Mouse (Mus musculus): ENCODE measurements at regions not wholly inside any gene's neighbourhood (a gene's known extent, or its start where the extent isn't known, plus 50 kb on each side); places are given as distances from the start of the nearest gene placed in this dataset.

DNA sequence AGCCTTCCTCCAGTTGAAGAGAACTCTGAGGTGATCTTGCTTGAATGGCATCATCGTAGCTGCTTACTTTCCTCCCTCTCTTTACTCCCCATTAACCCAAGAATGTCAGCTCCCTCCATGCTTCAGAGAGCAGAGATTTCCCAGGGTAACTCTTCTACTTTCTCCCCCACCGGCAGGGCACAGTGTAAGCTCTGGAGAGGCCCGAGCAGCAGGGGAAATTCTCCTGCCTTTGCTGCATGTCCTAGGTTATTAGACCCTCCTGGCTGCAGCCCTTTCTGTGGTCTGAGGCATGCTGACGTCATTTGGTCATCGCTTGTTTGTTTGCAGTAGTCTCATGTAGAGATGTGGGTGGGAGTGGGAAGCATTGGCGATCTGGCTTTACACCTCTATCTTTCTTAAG, 163.2 kb downstream of the Gm10295 start:
- Histone ChIP-seq H3K4me2 (ENCODE audit: low read depth, severe bottlenecking) (no peak overlapping the region), H3K36me3 (ENCODE audit: control insufficient read depth, insufficient read depth, low read length) (no peaks in the 10 kb centered on the region), H3K9me3 (ENCODE audit: control insufficient read depth, low read length) (no peaks in the 10 kb centered on the region), H3K9ac (ENCODE audit: low read length) (no peak overlapping the region), H3K4me3 (ENCODE audit: low read depth, low read length) (no peak overlapping the region), H3K27me3 (ENCODE audit: control insufficient read depth, insufficient read depth, low read length) (no peaks in the 10 kb centered on the region), H3K27ac (replicated peaks; ENCODE audit: low read depth, low read length) (no peak overlapping the region), H3K4me1 (ENCODE audit: control insufficient read depth, insufficient read depth, low read length) (0 out of 2 replicates have a peak, but pooled peaks cover 4% of the 10 kb centered on the region)
- ATAC-seq (ENCODE audit: insufficient number of reproducible peaks, low FRiP score, low TSS enrichment, low read depth) (no peak), DNase-seq (ENCODE audit: low spot score) (no peak)
- WGBS: 27% methylated on average over 6 of the region's 6 CpGs

DNA sequence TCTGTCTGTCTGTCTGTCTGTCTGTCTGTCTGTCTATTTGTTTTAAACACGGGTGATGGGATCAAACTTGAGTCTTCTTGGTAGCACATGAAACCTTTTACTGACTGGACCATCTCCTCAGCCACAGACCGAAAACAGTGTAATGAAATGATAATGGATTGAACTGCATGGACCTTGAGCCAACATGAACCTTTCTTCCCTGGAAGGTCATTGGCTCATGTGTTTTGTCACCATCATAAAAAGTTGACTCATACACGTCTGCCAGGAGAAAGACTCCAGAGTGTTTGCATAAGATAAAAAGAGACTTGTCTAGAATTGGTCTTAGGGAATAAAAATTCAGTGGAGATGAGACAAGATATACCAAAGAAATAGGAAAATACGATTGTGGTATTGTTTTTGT, 176.4 kb downstream of the Gm10295 start:
- no peaks in the 10 kb centered on the region for H3K27me3 ChIP-seq (ENCODE audit: control insufficient read depth, insufficient read depth, low read length)
- DNase-seq (ENCODE audit: low spot score) (no peak), ATAC-seq (ENCODE audit: insufficient number of reproducible peaks, low FRiP score, low TSS enrichment, low read depth) (no peak)
- H3K4me2 ChIP-seq (ENCODE audit: low read depth, severe bottlenecking): no peak overlapping the region
- no peak overlapping the region for H3K4me3 ChIP-seq (ENCODE audit: low read depth, low read length)
- H3K4me1 ChIP-seq (ENCODE audit: control insufficient read depth, insufficient read depth, low read length): no peaks in the 10 kb centered on the region
- WGBS: 89% methylated on average over 4 of the region's 4 CpGs
- H3K9me3 ChIP-seq (ENCODE audit: control insufficient read depth, low read length): no peaks in the 10 kb centered on the region
- no peaks in the 10 kb centered on the region for H3K36me3 ChIP-seq (ENCODE audit: control insufficient read depth, insufficient read depth, low read length)
- H3K27ac ChIP-seq (replicated peaks; ENCODE audit: low read depth, low read length): no peak overlapping the region
- no peak overlapping the region for H3K9ac ChIP-seq (ENCODE audit: low read length)

DNA sequence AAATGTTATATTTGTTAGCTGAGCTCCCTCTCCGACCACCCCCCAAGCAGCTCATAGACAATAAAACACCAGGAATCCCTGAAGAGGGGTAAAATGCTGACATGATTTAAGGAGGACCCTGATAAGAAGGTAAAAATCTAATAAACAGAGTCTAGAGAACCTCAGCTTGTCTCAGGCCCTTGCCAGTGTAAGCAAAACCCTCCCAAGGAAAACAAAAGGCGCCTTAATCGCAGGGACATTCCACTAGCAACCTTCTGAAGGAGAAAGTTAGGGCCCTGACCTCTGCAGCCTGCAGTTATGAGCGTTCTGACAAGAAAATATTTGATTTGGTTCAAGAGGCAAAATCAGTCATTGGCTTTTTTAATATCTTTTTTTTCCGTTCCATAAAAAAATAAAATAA, 212.2 kb downstream of the Gm10295 start:
- H3K4me1 ChIP-seq (ENCODE audit: control insufficient read depth, insufficient read depth, low read length): no peaks in the 10 kb centered on the region
- no peak overlapping the region for H3K9ac ChIP-seq (ENCODE audit: low read length)
- no peak overlapping the region for H3K4me3 ChIP-seq (ENCODE audit: low read depth, low read length)
- ATAC-seq (ENCODE audit: insufficient number of reproducible peaks, low FRiP score, low TSS enrichment, low read depth): no peak
- H3K9me3 ChIP-seq (ENCODE audit: control insufficient read depth, low read length): no peaks in the 10 kb centered on the region
- no peaks in the 10 kb centered on the region for H3K36me3 ChIP-seq (ENCODE audit: control insufficient read depth, insufficient read depth, low read length)
- no peak overlapping the region for H3K4me2 ChIP-seq (ENCODE audit: low read depth, severe bottlenecking)
- H3K27ac ChIP-seq (replicated peaks; ENCODE audit: low read depth, low read length): no peak overlapping the region
- no peak for DNase-seq (ENCODE audit: low spot score)
- no peaks in the 10 kb centered on the region for H3K27me3 ChIP-seq (ENCODE audit: control insufficient read depth, insufficient read depth, low read length)
- WGBS: 61% methylated on average over 5 of the region's 5 CpGs

DNA sequence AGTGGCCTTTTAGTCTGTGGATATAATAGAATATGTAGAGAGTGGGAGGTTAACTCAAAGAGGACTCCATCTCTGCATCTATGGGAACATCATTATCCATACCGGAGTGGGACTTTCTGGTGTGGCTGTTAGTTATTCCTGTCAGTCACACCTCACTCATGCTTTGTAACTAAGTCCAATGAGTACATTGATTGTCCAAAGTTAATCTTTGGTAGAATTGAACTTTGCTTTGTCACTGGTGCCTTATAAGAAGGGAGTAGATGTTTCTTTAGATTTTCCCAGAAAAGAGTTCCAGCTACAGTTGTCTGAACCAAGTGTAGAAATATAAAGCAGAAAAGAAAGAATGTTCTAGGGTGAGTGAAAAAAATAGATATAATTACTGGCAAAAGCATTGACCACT, 221.3 kb downstream of the Gm10295 start:
- 95% methylated on average over 1 of the region's 1 CpGs for WGBS
- no peaks in the 10 kb centered on the region for H3K9me3 ChIP-seq (ENCODE audit: control insufficient read depth, low read length)
- no peak overlapping the region for H3K4me2 ChIP-seq (ENCODE audit: low read depth, severe bottlenecking)
- ATAC-seq (ENCODE audit: insufficient number of reproducible peaks, low FRiP score, low TSS enrichment, low read depth): no peak
- no peaks in the 10 kb centered on the region for H3K4me1 ChIP-seq (ENCODE audit: control insufficient read depth, insufficient read depth, low read length)
- H3K4me3 ChIP-seq (ENCODE audit: low read depth, low read length): no peak overlapping the region
- H3K27ac ChIP-seq (replicated peaks; ENCODE audit: low read depth, low read length): no peak overlapping the region
- H3K9ac ChIP-seq (ENCODE audit: low read length): no peak overlapping the region
- no peaks in the 10 kb centered on the region for H3K36me3 ChIP-seq (ENCODE audit: control insufficient read depth, insufficient read depth, low read length)
- no peak for DNase-seq (ENCODE audit: low spot score)
- no peaks in the 10 kb centered on the region for H3K27me3 ChIP-seq (ENCODE audit: control insufficient read depth, insufficient read depth, low read length)

DNA sequence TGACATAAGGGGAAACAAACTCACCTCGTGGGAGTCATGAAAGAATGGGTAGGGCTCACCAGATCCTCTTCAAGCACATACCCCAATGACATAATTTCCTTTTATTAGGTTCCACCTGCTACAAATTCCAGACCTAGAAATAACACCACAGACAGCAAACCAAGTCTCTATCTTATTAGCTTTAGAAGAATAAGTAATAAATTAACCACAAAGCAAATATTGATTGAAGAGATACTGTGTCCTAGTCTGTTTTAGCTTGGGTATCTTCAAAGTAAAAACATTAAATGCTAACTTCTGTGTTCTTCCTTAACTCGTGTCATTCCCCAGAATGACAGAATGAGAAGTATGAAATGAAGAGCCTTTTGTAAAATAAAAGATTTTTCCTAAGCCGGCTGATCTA, 222.4 kb downstream of the Gm10295 start:
- ATAC-seq (ENCODE audit: insufficient number of reproducible peaks, low FRiP score, low TSS enrichment, low read depth): no peak
- H3K36me3 ChIP-seq (ENCODE audit: control insufficient read depth, insufficient read depth, low read length): no peaks in the 10 kb centered on the region
- H3K4me1 ChIP-seq (ENCODE audit: control insufficient read depth, insufficient read depth, low read length): no peaks in the 10 kb centered on the region
- H3K27me3 ChIP-seq (ENCODE audit: control insufficient read depth, insufficient read depth, low read length): no peaks in the 10 kb centered on the region
- H3K9ac ChIP-seq (ENCODE audit: low read length): no peak overlapping the region
- H3K27ac ChIP-seq (replicated peaks; ENCODE audit: low read depth, low read length): no peak overlapping the region
- 83% methylated on average over 3 of the region's 3 CpGs for WGBS
- no peaks in the 10 kb centered on the region for H3K9me3 ChIP-seq (ENCODE audit: control insufficient read depth, low read length)
- H3K4me3 ChIP-seq (ENCODE audit: low read depth, low read length): no peak overlapping the region
- no peak for DNase-seq (ENCODE audit: low spot score)
- no peak overlapping the region for H3K4me2 ChIP-seq (ENCODE audit: low read depth, severe bottlenecking)

DNA sequence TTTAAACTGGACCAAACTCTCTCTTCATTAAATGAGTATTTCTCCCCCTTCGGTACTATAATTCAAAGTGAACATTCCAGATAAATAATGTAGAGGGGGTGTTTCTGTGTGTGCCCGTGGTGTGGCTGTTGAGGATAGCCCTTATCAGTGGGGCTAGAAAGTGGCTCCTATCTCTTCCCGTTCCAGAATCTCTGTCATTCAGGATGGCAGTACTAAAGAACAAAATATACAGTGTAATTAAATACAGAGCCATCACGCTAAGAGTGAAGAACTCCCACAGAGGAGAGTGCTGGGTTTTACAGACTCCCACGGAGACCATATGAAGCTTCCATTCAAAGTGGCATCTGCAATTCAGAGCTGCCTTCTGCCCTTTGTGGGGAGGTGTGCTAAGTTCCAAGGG, 229.8 kb downstream of the Gm10295 start:
- DNase-seq (ENCODE audit: low spot score) (no peak), ATAC-seq (ENCODE audit: insufficient number of reproducible peaks, low FRiP score, low TSS enrichment, low read depth) (no peak)
- no peaks in the 10 kb centered on the region for H3K4me1 ChIP-seq (ENCODE audit: control insufficient read depth, insufficient read depth, low read length)
- H3K9me3 ChIP-seq (ENCODE audit: control insufficient read depth, low read length): no peaks in the 10 kb centered on the region
- H3K4me3 ChIP-seq (ENCODE audit: low read depth, low read length): no peak overlapping the region
- no peak overlapping the region for H3K9ac ChIP-seq (ENCODE audit: low read length)
- no peak overlapping the region for H3K4me2 ChIP-seq (ENCODE audit: low read depth, severe bottlenecking)
- 55% methylated on average over 5 of the region's 5 CpGs for WGBS
- no peak overlapping the region for H3K27ac ChIP-seq (replicated peaks; ENCODE audit: low read depth, low read length)
- H3K27me3 ChIP-seq (ENCODE audit: control insufficient read depth, insufficient read depth, low read length): no peaks in the 10 kb centered on the region
- H3K36me3 ChIP-seq (ENCODE audit: control insufficient read depth, insufficient read depth, low read length): no peaks in the 10 kb centered on the region

DNA sequence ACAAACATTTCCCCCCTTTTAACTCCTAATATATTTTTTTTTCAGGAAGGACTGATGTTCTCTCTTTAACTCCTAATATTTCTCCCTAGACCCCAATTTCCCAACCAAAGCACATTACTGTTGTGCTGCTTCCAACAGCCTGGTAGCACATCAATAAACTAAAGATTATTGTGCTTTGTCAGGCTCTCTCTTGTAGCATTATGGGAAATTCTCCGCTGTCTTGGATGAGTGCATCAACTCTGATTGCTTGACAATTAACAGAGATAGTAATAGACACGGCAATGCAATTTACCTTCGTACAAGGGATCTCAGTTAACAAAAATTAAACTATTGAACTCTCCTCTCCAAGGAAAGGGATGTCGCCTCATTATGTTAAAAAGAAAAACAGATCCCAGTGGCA, 230.3 kb downstream of the Gm10295 start:
- WGBS: 84% methylated on average over 4 of the region's 4 CpGs
- Histone ChIP-seq H3K36me3 (ENCODE audit: control insufficient read depth, insufficient read depth, low read length) (no peaks in the 10 kb centered on the region), H3K4me1 (ENCODE audit: control insufficient read depth, insufficient read depth, low read length) (no peaks in the 10 kb centered on the region), H3K27ac (replicated peaks; ENCODE audit: low read depth, low read length) (no peak overlapping the region), H3K4me3 (ENCODE audit: low read depth, low read length) (no peak overlapping the region), H3K9me3 (ENCODE audit: control insufficient read depth, low read length) (no peaks in the 10 kb centered on the region), H3K27me3 (ENCODE audit: control insufficient read depth, insufficient read depth, low read length) (no peaks in the 10 kb centered on the region), H3K9ac (ENCODE audit: low read length) (no peak overlapping the region), H3K4me2 (ENCODE audit: low read depth, severe bottlenecking) (no peak overlapping the region)
- ATAC-seq (ENCODE audit: insufficient number of reproducible peaks, low FRiP score, low TSS enrichment, low read depth) (no peak), DNase-seq (ENCODE audit: low spot score) (no peak)

DNA sequence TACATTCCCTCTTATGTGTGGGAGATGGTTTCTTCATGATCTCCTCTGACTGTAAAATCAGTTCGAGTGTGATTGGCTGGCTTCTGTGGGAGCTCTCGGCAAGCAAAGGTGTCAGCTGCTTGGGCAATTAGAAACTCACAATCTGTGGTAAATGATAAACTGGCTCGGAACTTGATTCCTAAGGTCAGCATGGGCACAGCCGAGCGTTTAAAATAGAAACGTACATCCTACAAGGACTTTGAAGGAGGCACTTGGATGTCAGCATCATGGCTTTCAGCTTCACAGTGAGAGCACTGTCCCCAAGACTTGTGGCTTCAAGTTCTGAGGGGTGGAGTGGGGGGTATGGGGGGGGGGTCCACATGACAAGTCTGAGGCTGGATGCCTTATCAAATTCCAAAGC, 231.3 kb downstream of the Gm10295 start:
- Histone ChIP-seq H3K27me3 (ENCODE audit: control insufficient read depth, insufficient read depth, low read length) (no peaks in the 10 kb centered on the region), H3K4me1 (ENCODE audit: control insufficient read depth, insufficient read depth, low read length) (no peaks in the 10 kb centered on the region), H3K36me3 (ENCODE audit: control insufficient read depth, insufficient read depth, low read length) (no peaks in the 10 kb centered on the region), H3K4me3 (ENCODE audit: low read depth, low read length) (no peak overlapping the region), H3K4me2 (ENCODE audit: low read depth, severe bottlenecking) (no peak overlapping the region), H3K27ac (replicated peaks; ENCODE audit: low read depth, low read length) (no peak overlapping the region), H3K9me3 (ENCODE audit: control insufficient read depth, low read length) (no peaks in the 10 kb centered on the region), H3K9ac (ENCODE audit: low read length) (no peak overlapping the region)
- 72% methylated on average over 6 of the region's 6 CpGs for WGBS
- ATAC-seq (ENCODE audit: insufficient number of reproducible peaks, low FRiP score, low TSS enrichment, low read depth): no peak
- no peak for DNase-seq (ENCODE audit: low spot score)

DNA sequence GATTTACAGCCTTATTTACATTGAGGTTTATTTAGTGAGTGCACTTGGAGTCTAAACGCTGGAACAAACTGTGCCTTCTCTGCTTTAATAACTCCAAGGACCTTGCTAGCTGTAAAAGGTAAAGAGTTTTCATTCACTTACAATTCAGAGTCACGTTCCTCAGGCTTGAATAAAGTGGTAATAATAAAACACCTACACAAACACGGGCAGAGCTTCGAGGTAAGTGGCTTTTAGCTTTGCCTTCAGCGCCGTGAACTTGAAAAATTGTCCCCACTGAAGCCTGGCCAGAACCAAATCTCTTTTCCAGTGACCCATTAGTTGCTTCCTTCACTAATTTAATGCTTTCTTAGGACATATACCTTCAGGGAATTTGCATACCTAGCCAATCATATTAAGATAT, 244.2 kb downstream of the Gm10295 start:
- Histone ChIP-seq H3K27me3 (ENCODE audit: control insufficient read depth, insufficient read depth, low read length) (no peaks in the 10 kb centered on the region), H3K4me2 (ENCODE audit: low read depth, severe bottlenecking) (no peak overlapping the region), H3K36me3 (ENCODE audit: control insufficient read depth, insufficient read depth, low read length) (no peaks in the 10 kb centered on the region), H3K4me3 (ENCODE audit: low read depth, low read length) (no peak overlapping the region), H3K9ac (ENCODE audit: low read length) (no peak overlapping the region), H3K27ac (replicated peaks; ENCODE audit: low read depth, low read length) (no peak overlapping the region), H3K9me3 (ENCODE audit: control insufficient read depth, low read length) (no peaks in the 10 kb centered on the region), H3K4me1 (ENCODE audit: control insufficient read depth, insufficient read depth, low read length) (no peaks in the 10 kb centered on the region)
- DNase-seq (ENCODE audit: low spot score) (no peak), ATAC-seq (ENCODE audit: insufficient number of reproducible peaks, low FRiP score, low TSS enrichment, low read depth) (no peak)
- 69% methylated on average over 6 of the region's 6 CpGs for whole genome bisulfite sequencing

All from limb, embryonic 11.5 days (tissue).